Mouse (Mus musculus): ENCODE results near the gene Duxbl2.
"Not testable (repeated sequence)": the region's sequence is repeated elsewhere in the genome, so short reads cannot be mapped to it uniquely, and the experiment has no call there.

DNA sequence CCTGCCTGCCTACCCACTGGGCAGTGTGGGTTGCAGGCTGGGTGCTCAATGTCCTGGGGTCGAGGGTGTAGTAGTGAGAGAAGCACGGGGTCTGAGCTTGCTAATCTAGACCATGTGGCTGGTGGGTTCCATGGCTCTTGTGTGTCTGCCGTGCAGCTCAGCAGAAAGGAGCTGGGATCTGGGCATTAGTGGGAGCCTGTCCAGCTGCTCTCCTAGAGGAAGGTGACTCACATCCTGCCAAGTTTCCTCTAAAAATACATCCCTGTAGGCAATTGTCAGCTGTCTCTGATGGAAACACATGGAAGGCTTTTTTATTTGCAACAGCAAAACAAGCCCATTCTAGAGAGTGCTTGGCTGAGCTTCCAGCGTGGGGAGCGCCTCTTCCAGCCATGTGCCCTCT is 44.3 kb downstream of the Duxbl2 start:
- TF ChIP-seq RCOR1 (conservative IDR thresholded peaks at IDR 0.05; ENCODE audit: low read depth, low read length); ZMIZ1 (IDR thresholded peaks at IDR 0.05; ENCODE audit: low read depth, low read length); CTCF (conservative IDR thresholded peaks at IDR 0.05 in 1 of 2, IDR thresholded peaks at IDR 0.05 in 1 of 2; ENCODE audit: low read depth in 2 of 2, low read length in 2 of 2); POLR2A (IDR thresholded peaks at IDR 0.05; ENCODE audit: low read depth, low read length); MAFK (IDR thresholded peaks at IDR 0.05; ENCODE audit: insufficient replicate concordance, low read length); MAZ (IDR thresholded peaks at IDR 0.05; ENCODE audit: low read depth, low read length); POLR2AphosphoS2 (IDR thresholded peaks at IDR 0.05; ENCODE audit: low read depth, low read length); E2F4 (IDR thresholded peaks at IDR 0.05; ENCODE audit: insufficient replicate concordance, low read depth, low read length): not testable (repeated sequence)
